Mouse (Mus musculus): ENCODE results near the gene Gm42688. TPM values are rescaled to one million over a fixed set of nuclear protein-coding genes. Genes with fewer than 3 reads are reported as not detected.
A peak's percentile ranks its signal among the peaks of the same experiment; 100 is the strongest.

Gene Gm42688
- polyA plus RNA-seq, 1 experiment from 2014 or later: 2.3 TPM

DNA sequence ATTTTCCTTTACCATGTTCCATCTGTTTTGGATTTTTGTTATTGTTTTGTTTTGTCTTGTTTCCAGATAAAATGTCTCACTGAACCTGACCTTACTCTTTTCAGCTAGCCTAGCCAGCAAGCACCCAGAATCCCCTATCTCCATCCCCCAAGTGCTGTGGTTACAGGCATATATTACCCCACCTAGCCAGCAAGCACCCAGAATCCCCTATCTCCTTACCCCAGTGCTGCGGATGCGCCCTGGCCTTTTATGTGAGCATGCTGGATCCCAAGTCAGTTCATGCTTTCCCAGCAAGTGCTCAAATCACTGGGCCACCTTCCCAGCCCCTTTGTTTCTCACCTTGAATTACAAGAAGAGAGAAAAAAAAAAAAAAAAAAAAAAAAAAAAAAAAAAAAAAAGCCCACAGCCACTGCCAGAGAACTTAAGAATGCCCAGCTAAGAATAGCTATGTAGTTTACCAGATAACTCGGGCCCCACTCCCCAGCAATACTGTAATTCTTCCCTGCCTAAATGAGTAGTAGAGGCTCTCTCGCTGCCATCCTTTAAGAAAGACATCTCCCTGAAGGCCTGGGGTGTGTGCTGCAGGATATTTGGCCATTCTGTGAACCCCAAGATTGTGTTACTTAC is 10.2 kb downstream of the Gm42688 start:
- Histone ChIP-seq H3K36me3 (peaks cover 25% of the 10 kb centered on the region), H3K9me3 (replicated peaks) (no peaks in the 10 kb centered on the region), H3K4me1 (peaks cover 73% of the 10 kb centered on the region), H3K27me3 (replicated peaks) (no peaks in the 10 kb centered on the region), H3K27ac (peak overlapping the region; percentile 54), H3K4me3 (no peak overlapping the region), H3K4me2 (peak overlapping the region; percentile 80; the same call in 1 of the 2 replicates), H3K9ac (no peak overlapping the region)
- 55% methylated on average over 4 of the region's 4 CpGs for WGBS (ENCODE audit: insufficient replicate concordance)
- no peak for ATAC-seq

DNA sequence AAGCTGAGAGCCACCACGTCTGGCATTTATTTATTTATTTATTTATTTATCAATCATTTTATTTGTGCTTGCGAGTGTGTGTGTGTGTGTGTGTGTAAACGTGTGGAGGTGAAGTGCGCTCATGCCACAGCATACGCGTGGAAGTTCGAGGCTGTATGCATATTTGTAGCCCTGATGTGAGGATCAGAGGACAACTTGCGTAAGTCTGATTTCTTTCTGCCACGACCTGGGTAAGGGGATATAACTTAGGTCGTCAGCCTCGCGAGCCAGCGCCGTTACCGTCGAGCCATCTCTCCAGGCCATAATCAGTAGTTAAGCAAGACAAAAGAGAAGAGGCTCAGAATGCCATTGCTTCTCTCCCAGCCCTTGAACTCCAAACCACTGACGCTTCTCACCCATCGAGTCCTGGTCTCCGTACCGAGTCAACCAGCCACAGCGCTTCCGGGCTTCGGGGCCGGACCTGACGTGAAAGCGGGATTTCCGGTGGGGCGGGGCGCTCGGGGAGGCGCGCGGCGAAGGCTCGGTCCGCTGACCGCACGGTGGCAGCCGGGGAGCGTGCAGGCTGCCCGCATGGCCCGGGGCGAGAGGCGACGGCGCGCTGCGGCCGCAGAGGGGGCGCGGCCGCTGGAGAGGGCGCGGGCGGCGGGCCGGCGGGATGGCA is 13.7 kb downstream of the Gm42688 start, which contains the start of gene Mogs:
TSS of gene Mogs (plus strand) at position 486 of the 661 bp plus-strand sequence.
- peak within 1 kb of the TSS; percentile 95 for H3K4me2 ChIP-seq
- ATAC-seq: peak; percentile 91
- H3K9ac ChIP-seq: peak within 1 kb of the TSS; percentile 96
- WGBS (ENCODE audit: insufficient replicate concordance): 2% methylated on average over 56 of the region's 58 CpGs
- peak within 1 kb of the TSS; percentile 88 for H3K27ac ChIP-seq
- peak within 1 kb of the TSS; percentile 86 for H3K4me3 ChIP-seq
- H3K36me3 ChIP-seq: peaks cover 48% of the 10 kb centered on the region
- H3K27me3 ChIP-seq (replicated peaks): no peaks in the 10 kb centered on the region
- peaks cover 83% of the 10 kb centered on the region for H3K4me1 ChIP-seq
- no peaks in the 10 kb centered on the region for H3K9me3 ChIP-seq (replicated peaks)

DNA sequence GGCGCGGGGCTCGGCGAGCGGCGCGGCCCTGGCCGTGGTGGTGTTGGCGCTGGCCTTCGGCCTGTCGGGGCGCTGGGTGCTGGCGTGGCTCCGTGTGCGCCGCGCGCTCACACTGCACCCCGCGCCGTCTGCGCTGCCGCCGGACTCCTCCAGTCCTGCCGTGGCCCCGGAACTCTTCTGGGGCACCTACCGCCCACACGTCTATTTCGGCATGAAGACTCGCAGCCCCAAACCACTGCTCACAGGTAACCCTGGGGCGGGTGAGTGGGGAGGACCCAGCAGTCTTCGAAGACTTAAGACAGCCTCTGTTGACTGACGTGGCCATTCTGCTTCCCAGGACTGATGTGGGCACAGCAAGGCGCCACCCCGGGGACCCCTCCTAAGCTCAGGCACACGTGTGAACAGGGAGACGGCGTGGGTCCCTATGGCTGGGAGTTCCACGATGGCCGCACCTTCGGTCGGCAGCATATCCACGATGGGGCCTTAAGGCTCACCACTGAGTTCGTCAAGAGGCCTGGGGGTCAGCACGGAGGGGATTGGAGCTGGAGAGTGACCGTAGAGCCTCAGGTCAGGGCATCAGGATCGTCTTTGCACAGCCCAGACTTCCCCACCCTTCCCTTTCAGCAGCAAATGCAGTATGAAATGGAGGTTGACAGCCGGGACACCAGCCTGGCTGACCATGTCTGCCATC is 14.4 kb downstream of the Gm42688 start:
- peak overlapping the region; percentile 95 for H3K4me2 ChIP-seq
- H3K9me3 ChIP-seq (replicated peaks): no peaks in the 10 kb centered on the region
- H3K4me1 ChIP-seq: peaks cover 83% of the 10 kb centered on the region
- WGBS (ENCODE audit: insufficient replicate concordance): under 1% methylated on average over 45 of the region's 48 CpGs
- peaks cover 41% of the 10 kb centered on the region for H3K36me3 ChIP-seq
- ATAC-seq: peak; percentile 53
- H3K27ac ChIP-seq: peak overlapping the region; percentile 88
- H3K27me3 ChIP-seq (replicated peaks): no peaks in the 10 kb centered on the region
- H3K9ac ChIP-seq: peak overlapping the region; percentile 96
- H3K4me3 ChIP-seq: peak overlapping the region; percentile 86

DNA sequence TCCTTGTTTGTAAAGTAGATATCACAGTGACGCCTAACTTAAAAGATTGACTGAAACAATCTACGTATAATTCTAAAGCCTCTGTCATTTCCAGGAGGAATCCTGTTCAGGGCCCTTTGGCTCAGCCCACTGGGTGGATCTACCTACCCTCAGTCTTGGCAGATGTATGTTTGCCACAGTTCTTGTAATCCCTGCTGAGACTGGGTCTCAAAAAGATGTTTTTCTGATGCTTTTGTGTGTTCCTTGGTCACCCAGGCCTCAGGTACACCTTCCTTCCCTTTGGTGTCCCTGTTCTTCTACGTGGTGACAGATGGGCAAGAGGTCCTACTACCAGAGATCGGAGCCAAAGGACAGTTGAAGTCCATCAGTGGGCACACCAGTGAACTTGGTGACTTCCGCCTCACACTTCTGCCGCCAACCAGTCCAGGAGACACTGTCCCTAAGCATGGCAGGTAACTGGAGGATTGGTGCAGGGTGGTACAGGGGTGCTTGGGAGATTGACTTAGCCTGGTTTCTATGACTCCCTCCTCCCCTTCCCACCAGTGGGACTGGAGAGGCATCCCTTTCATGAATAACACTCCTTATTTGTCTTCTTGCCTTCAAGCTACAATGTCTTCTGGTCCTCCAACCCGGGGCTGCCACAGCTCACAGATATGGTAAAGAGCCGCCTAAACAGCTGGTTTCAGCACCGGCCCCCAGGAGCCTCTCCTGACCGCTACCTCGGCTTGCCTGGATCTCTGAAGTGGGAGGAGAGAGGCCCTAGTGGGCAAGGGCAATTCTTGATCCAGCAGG is 15.2 kb downstream of the Gm42688 start:
- H3K4me3 ChIP-seq: peak overlapping the region; percentile 86
- ATAC-seq: no peak
- no peaks in the 10 kb centered on the region for H3K27me3 ChIP-seq (replicated peaks)
- 71% methylated on average over 11 of the region's 11 CpGs for WGBS (ENCODE audit: insufficient replicate concordance)
- H3K9me3 ChIP-seq (replicated peaks): no peaks in the 10 kb centered on the region
- peaks cover 34% of the 10 kb centered on the region for H3K36me3 ChIP-seq
- peak overlapping the region; percentile 95 for H3K4me2 ChIP-seq
- peaks cover 77% of the 10 kb centered on the region for H3K4me1 ChIP-seq
- peak overlapping the region; percentile 96 for H3K9ac ChIP-seq
- H3K27ac ChIP-seq: peak overlapping the region; percentile 88

DNA sequence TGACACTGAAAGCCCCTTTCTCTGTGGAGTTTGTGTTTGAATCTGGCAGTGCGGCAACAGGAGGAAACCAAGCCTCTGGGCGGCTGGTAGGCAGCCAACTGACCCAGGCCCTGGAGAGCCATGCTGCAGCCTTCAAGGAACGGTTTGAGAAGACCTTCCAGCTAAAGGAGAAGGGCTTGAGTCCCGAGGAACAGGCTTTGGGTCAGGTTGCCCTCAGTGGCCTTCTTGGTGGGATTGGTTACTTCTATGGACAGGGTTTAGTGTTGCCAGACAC is 15.7 kb downstream of the Gm42688 start:
- no peak for ATAC-seq
- Histone ChIP-seq H3K27ac (peak overlapping the region; percentile 88; the same call in 1 of the 2 replicates), H3K4me2 (peak overlapping the region; percentile 95), H3K27me3 (replicated peaks) (no peaks in the 10 kb centered on the region), H3K9ac (peak overlapping the region; percentile 96; the same call in 1 of the 2 replicates), H3K36me3 (peaks cover 33% of the 10 kb centered on the region), H3K4me3 (no peak overlapping the region), H3K9me3 (replicated peaks) (no peaks in the 10 kb centered on the region), H3K4me1 (peaks cover 73% of the 10 kb centered on the region)
- whole genome bisulfite sequencing (ENCODE audit: insufficient replicate concordance): 87% methylated on average over 4 of the region's 4 CpGs

DNA sequence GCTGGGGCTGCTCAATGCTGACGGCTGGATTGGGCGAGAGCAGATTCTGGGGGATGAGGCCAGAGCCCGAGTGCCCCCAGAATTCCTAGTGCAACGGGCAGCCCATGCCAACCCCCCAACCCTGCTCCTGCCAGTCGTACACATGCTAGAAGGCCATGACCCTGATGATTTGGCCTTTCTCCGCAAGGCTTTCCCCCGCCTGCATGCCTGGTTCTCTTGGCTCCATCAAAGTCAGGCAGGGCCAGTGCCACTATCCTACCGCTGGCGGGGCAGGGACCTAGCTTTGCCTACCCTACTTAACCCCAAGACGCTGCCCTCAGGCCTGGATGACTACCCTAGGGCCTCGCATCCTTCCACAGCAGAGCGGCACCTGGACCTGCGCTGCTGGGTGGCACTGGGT is 16.2 kb downstream of the Gm42688 start:
- H3K4me3 ChIP-seq: no peak overlapping the region
- no peak overlapping the region for H3K9ac ChIP-seq
- peak overlapping the region; percentile 95; the same call in 1 of the 2 replicates for H3K4me2 ChIP-seq
- 0 out of 2 replicates have a peak overlapping the region, but pooled peaks have one; percentile 42 for H3K27ac ChIP-seq
- peaks cover 74% of the 10 kb centered on the region for H3K4me1 ChIP-seq
- 85% methylated on average over 13 of the region's 13 CpGs for WGBS (ENCODE audit: insufficient replicate concordance)
- H3K27me3 ChIP-seq (replicated peaks): no peaks in the 10 kb centered on the region
- H3K36me3 ChIP-seq: peaks cover 33% of the 10 kb centered on the region
- H3K9me3 ChIP-seq (replicated peaks): no peaks in the 10 kb centered on the region
- no peak for ATAC-seq

DNA sequence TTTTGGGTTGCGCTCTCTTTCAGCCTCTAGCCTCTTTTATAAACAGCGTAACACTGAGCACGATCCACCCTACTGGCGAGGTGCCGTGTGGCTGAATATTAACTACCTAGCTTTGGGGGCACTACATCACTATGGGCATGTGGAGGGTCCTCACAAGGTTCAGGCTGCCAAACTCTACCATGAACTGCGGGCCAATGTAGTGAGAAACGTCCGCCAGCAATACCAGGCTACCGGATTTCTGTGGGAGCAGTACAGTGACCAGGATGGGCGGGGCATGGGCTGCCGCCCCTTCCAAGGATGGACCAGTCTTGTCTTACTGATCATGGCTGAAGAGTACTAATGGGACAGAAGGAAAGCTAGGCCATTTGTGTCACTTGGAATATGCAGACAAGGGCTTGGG is 17.0 kb downstream of the Gm42688 start:
- H3K9ac ChIP-seq: no peak overlapping the region
- peaks cover 38% of the 10 kb centered on the region for H3K36me3 ChIP-seq
- no peak overlapping the region for H3K4me2 ChIP-seq
- 79% methylated on average over 11 of the region's 11 CpGs for WGBS (ENCODE audit: insufficient replicate concordance)
- peaks cover 80% of the 10 kb centered on the region for H3K4me1 ChIP-seq
- H3K27me3 ChIP-seq (replicated peaks): no peaks in the 10 kb centered on the region
- ATAC-seq: no peak
- no peak overlapping the region for H3K4me3 ChIP-seq
- H3K9me3 ChIP-seq (replicated peaks): no peaks in the 10 kb centered on the region
- H3K27ac ChIP-seq: peak overlapping the region; percentile 0; the same call in 1 of the 2 replicates

DNA sequence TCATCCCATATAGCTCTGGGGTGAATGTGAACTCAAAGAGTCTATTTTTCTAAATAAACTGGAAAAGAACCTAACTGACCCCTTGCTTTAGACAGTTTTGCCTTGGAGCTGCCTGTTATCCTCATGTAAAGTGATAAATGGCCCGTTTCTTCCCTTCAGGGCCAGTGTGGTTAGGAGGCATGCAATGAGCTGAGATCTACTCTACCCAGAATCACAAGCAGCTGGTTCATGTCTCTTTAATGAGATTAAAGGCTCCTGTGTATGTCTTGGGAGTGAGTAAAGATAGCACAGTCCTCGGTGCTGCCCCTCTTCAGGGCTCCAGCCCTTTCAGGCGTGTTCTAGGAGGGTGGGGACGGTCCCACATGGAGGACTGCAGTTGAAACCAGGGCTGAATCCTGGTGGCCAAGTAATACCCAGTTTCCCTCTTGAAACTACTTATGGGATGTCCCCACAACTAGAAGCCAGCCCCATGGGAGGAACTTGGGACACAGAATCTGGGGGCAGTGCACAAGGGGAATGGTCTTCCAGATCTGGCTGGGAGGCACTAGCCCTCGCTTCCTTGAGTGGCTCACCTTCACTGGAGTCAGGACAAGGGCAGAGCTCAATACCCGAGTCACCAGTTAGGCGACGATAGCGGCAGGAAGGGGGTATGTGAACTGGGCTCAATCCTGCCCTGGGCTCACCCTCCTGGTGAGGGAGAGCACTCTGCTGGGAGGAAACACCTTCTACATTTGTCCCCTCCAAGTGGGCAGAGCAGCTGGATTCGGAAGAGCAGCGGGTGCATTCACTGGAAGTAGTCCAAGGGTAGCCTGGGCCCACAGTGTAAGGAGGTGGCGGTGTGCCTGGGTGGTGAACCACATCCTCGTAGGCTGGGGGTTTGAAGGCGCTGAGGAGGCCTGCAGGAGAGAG is 17.7 kb downstream of the Gm42688 start:
- no peaks in the 10 kb centered on the region for H3K27me3 ChIP-seq (replicated peaks)
- WGBS (ENCODE audit: insufficient replicate concordance): 67% methylated on average over 14 of the region's 14 CpGs
- peaks cover 42% of the 10 kb centered on the region for H3K36me3 ChIP-seq
- peak overlapping the region; percentile 95 for H3K4me2 ChIP-seq
- peak overlapping the region; percentile 88; the same call in 1 of the 2 replicates for H3K9ac ChIP-seq
- ATAC-seq: no peak
- H3K27ac ChIP-seq: peak overlapping the region; percentile 96
- H3K4me1 ChIP-seq: peaks cover 80% of the 10 kb centered on the region
- H3K4me3 ChIP-seq: 0 out of 2 replicates have a peak overlapping the region, but pooled peaks have one; percentile 74
- H3K9me3 ChIP-seq (replicated peaks): no peaks in the 10 kb centered on the region

DNA sequence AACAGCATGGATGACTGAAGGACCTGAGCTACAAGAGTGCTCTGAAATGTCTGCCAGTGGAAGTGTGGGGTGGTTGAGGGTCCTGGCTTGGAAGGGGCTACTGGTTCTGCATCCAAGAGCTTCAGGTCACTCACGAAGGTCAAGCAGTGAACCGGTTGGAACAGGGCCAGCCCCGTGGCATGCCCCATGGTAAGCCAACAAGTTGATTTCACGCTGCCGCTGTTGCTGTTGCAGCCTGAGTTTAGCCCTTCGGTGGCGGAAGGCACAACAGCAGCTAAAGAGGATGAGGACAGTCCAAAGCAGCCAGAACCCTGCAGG is 18.3 kb downstream of the Gm42688 start:
- no peak for ATAC-seq
- H3K4me3 ChIP-seq: peak overlapping the region; percentile 74
- H3K9ac ChIP-seq: peak overlapping the region; percentile 88
- H3K27ac ChIP-seq: peak overlapping the region; percentile 96
- peaks cover 79% of the 10 kb centered on the region for H3K4me1 ChIP-seq
- H3K36me3 ChIP-seq: peaks cover 42% of the 10 kb centered on the region
- H3K27me3 ChIP-seq (replicated peaks): no peaks in the 10 kb centered on the region
- peak overlapping the region; percentile 95 for H3K4me2 ChIP-seq
- no peaks in the 10 kb centered on the region for H3K9me3 ChIP-seq (replicated peaks)
- WGBS (ENCODE audit: insufficient replicate concordance): 77% methylated on average over 7 of the region's 7 CpGs

DNA sequence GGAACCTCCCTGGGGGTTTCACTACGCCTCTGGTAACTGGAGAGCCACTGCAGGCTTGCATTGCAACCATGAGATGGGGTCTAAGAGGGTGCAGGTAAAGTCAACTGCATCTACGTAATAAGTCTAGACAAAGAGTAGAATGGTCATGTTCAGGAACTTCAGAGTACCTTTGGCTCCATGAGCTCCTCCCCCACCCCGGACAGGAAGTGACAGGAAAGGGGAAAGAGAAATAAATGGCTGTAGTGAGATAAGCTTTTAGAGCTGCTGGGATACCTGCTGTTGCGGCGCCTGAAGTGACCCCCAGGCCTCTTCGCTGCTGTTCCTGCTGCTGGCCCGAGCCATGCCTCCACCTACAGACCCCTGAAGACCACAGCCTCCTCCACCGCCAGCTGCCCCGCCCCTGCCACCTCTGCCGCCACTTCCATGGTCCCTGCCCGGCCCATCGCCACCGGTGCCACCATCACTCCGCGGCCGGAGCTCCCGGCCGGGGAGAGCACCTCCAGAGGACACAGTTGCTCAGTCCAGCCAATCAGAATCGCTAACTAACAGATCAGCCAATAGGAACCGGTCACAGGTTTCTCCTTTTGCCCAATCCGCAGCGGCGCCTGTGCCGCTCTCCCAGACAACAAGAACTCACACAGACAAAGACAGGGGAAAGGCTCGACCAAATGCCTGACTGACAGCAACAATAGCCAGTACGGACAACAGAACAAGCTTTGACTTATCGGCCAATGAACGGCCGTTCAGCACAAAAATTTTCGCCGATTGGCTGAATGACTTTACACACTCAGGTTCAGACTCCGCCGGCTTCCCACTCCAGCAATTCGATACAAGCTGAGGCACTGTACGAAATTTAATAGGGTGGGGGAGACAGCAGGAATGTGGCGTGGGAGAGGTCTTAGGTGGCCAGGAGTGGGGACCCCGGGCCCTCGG is 19.8 kb downstream of the Gm42688 start, which contains the start of gene Wbp1:
TSS of gene Wbp1 (minus strand) at position 630 of the 933 bp plus-strand sequence.
- no peaks in the 10 kb centered on the region for H3K27me3 ChIP-seq (replicated peaks)
- peak within 1 kb of the TSS; percentile 96 for H3K27ac ChIP-seq
- peaks cover 78% of the 10 kb centered on the region for H3K4me1 ChIP-seq
- under 1% methylated on average over 38 of the region's 38 CpGs for WGBS (ENCODE audit: insufficient replicate concordance)
- peaks cover 42% of the 10 kb centered on the region for H3K36me3 ChIP-seq
- peak; percentile 90 for ATAC-seq
- peak within 1 kb of the TSS; percentile 88 for H3K9ac ChIP-seq
- no peaks in the 10 kb centered on the region for H3K9me3 ChIP-seq (replicated peaks)
- H3K4me3 ChIP-seq: peak within 1 kb of the TSS; percentile 74
- H3K4me2 ChIP-seq: peak within 1 kb of the TSS; percentile 95

Measured in liver, embryonic 12.5 days (tissue).